Mouse (Mus musculus): ENCODE measurements at regions not wholly inside any gene's neighbourhood (a gene's known extent, or its start where the extent isn't known, plus 50 kb on each side); places are given as distances from the start of the nearest gene placed in this dataset.

DNA sequence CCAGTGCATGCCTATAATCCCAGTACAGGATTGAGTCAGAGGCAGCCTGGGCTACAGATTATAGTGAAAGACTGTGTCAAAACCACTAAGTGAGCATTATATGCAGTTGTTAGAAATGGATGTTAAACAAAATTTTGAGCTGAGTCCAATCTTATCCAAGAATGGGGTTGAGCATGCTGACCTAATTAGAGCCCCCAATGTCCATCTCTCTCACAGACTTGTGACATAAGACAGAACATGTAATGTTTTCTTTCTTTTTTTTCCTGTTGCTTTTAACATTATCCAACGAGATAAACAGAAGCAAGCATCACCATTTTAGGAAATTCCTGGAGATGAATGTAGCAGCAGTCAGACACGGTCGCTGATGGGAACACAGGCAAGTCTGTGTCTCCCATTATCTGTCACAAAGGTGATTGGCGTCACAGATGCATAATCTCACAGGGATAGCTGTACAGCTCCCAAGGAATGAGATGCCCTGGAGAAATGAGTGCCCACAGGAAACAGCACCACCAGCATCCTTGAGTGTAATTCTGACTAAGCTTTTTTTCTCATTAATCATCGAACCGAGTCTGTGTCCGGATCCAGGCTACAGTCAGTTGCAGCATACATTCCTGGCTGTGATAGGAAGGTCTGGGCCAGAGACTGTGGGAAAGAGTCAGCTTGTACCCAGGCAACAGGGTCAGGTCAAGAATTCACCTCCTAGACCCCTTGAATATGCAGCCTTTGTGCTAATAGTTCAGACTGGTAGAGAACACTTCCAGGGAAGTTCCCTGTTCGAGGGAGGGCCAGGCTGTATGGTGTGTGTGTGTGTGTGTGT, 154.5 kb downstream of the Gm19410 start:
- Histone ChIP-seq H3K27ac (ENCODE audit: insufficient read depth, low read length) (no peak overlapping the region), H3K4me3 (replicated peaks; ENCODE audit: insufficient read depth, low read depth, low read length) (no peak overlapping the region), H3K27me3 (ENCODE audit: control insufficient read depth, insufficient read depth, low read length) (no peaks in the 10 kb centered on the region), H3K4me1 (ENCODE audit: control insufficient read depth, insufficient read depth, low read length) (peaks cover 24% of the 10 kb centered on the region)
- WGBS, result 59% methylated on average over 8 of the region's 8 CpGs
- DNase-seq, result no peak
- TF ChIP-seq CTCF (IDR thresholded peaks at IDR 0.05; ENCODE audit: borderline replicate concordance, insufficient read depth, low read depth, low read length), result no peak
- TF ChIP-seq POLR2A (IDR thresholded peaks at IDR 0.05; ENCODE audit: borderline replicate concordance, insufficient read depth, low read length), result no peak

DNA sequence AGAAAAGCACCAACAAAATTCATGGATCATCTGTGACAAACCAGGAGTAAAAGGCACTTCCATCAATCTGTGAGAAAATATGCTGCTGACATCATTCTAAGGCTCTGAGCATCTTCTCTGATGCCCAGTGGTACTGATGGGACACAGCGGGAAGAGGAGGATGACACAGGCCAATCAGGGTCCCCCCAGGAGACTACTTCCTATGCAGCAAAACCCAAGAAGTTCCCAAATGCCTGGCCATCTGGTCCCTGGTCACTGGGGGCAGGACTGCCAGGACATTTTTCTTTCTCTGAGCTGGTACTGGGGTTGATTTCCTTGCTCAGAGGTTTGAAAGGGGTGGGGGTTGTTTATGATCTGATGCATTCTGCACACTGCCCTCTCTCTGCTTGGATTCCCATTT, 158.4 kb downstream of the Gm19410 start:
- Histone ChIP-seq H3K4me1 (ENCODE audit: control insufficient read depth, insufficient read depth, low read length) (peaks cover 29% of the 10 kb centered on the region), H3K27ac (ENCODE audit: insufficient read depth, low read length) (peak overlapping the region; percentile 62; the same call in 1 of the 2 replicates), H3K27me3 (ENCODE audit: control insufficient read depth, insufficient read depth, low read length) (no peaks in the 10 kb centered on the region), H3K4me3 (replicated peaks; ENCODE audit: insufficient read depth, low read depth, low read length) (no peak overlapping the region)
- peak; percentile 91 to 98 for DNase-seq
- TF ChIP-seq POLR2A (IDR thresholded peaks at IDR 0.05; ENCODE audit: borderline replicate concordance, insufficient read depth, low read length), result no peak
- no peak for TF ChIP-seq CTCF (IDR thresholded peaks at IDR 0.05; ENCODE audit: borderline replicate concordance, insufficient read depth, low read depth, low read length)
- 19% methylated on average over 1 of the region's 1 CpGs for WGBS

DNA sequence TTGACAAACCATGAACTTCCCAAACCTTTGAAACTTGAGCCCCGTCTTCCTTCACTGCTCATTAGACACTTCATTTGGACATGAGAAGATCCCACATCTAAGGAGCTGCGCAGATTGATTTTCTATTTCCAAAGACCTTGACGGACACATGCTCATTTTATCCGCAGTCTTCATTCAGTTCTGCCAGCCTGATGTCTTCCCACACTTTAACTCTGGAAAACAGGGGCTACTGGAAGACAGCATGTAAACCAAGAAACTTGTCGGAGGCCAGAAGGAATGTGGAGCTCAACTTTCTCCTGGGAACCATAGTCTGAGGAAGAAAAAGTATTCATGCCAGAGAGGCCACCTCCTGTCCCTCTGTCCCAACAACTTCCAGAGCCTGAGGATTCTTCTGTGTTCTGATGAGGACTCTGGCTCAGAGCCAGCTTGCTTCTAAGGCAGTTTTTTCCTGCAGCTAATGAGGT, 161.8 kb downstream of the Gm19410 start:
- peaks cover 23% of the 10 kb centered on the region for H3K4me1 ChIP-seq (ENCODE audit: control insufficient read depth, insufficient read depth, low read length)
- no peak overlapping the region for H3K27ac ChIP-seq (ENCODE audit: insufficient read depth, low read length)
- 90% methylated on average over 5 of the region's 5 CpGs for WGBS
- no peak overlapping the region for H3K4me3 ChIP-seq (replicated peaks; ENCODE audit: insufficient read depth, low read depth, low read length)
- TF ChIP-seq CTCF (IDR thresholded peaks at IDR 0.05; ENCODE audit: borderline replicate concordance, insufficient read depth, low read depth, low read length), result no peak
- TF ChIP-seq POLR2A (IDR thresholded peaks at IDR 0.05; ENCODE audit: borderline replicate concordance, insufficient read depth, low read length), result no peak
- DNase-seq, result peak in 1 of 2 experiments; percentile 31
- H3K27me3 ChIP-seq (ENCODE audit: control insufficient read depth, insufficient read depth, low read length), result no peaks in the 10 kb centered on the region

DNA sequence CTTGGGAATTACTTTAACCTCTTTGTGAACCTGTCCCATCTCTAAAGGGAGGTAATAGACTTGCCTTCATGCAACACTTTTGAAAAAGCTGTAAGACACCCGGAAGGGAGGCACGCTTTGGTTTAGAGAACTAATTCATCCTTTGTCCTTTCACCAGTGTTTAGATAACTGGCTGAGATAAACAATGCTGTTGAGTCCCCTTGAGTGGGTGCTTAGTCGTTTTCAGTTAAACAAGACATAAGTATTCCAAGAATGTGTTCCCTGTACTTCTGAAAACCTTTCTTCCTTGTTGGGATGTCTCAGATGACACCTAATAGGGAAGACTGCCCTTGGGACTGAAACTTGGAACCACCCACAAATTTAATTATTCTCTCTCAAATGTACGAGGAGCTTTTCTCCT, 164.7 kb downstream of the Gm19410 start:
- TF ChIP-seq CTCF (IDR thresholded peaks at IDR 0.05; ENCODE audit: borderline replicate concordance, insufficient read depth, low read depth, low read length) (no peak), POLR2A (IDR thresholded peaks at IDR 0.05; ENCODE audit: borderline replicate concordance, insufficient read depth, low read length) (no peak)
- DNase-seq, result no peak
- WGBS, result 72% methylated on average over 4 of the region's 4 CpGs
- Histone ChIP-seq H3K27me3 (ENCODE audit: control insufficient read depth, insufficient read depth, low read length) (no peaks in the 10 kb centered on the region), H3K27ac (ENCODE audit: insufficient read depth, low read length) (no peak overlapping the region), H3K4me3 (replicated peaks; ENCODE audit: insufficient read depth, low read depth, low read length) (no peak overlapping the region), H3K4me1 (ENCODE audit: control insufficient read depth, insufficient read depth, low read length) (peaks cover 25% of the 10 kb centered on the region; the same call in 1 of the 2 replicates)

DNA sequence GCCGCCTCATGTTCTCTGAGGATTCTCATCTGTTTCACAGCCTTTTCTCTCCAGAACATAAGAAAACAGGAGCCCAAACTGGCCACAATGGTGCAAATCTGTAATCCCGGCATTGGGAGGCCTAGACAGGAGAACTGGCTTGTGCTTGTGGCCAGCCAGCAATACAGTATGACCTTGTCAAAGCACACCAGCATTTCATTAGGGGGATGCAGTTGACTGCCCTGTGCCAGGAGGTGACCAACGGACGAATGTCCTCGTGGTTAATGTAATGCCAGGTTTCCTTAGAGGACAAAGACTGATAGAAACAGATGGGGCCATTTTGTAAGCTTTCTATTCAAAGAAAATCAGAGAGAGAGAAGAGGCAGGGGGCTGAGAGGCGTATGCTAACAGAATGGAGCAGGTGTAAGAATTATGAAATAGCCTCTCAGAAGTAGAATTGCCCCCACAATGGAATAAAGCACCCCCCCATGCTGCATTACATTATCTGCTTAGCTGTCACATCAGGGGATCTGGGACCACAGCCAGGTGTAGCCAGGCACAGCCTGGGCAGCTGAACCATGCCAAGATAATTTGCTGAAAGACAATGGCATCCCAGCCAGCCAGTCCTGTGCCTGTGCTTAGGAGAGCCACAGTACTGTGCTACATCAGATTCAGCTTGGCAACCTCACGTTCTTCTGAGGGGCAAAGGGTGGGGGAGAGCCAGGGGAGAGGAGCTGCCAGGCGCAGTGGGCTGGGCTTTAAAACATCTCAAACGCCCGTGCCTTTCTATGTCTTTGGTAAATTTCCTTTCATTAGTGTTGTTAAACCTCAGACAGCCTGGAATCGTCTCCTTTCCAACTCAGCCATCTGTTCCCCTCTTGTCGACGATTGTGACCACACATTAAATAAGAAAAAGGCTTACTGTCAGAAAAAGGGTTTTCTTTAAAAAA, 167.9 kb downstream of the Gm19410 start:
- peak overlapping the region; percentile 90 for H3K27ac ChIP-seq (ENCODE audit: insufficient read depth, low read length)
- WGBS, result 9% methylated on average over 13 of the region's 13 CpGs

DNA sequence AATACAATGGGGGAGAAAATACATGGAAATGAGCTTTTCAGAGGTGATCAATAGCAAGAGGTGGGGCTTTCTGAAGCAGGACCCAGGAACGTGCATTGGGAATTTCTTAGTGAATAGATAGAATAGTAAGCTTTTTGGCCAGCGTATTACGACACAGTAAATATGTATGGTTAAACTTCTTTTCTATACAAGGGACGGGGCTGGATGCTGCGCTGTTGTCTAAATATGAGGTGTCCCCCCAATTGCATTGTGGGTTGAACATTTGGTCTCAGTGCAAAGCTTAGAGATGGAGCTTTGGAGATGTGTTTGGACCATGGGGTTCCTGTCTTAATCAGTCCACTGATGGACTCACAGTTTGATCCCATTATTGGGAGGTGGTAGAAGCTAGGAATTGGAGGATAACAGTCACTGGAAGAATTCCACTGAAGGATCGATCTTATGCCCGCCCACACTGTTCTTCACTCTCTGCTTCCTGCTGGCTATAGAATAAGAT, 168.6 kb downstream of the Gm19410 start:
- H3K4me3 ChIP-seq (replicated peaks; ENCODE audit: insufficient read depth, low read depth, low read length), result no peak overlapping the region
- peak overlapping the region; percentile 83 for H3K27ac ChIP-seq (ENCODE audit: insufficient read depth, low read length)
- H3K27me3 ChIP-seq (ENCODE audit: control insufficient read depth, insufficient read depth, low read length), result no peaks in the 10 kb centered on the region
- WGBS, result 28% methylated on average over 7 of the region's 7 CpGs
- H3K4me1 ChIP-seq (ENCODE audit: control insufficient read depth, insufficient read depth, low read length), result peaks cover 22% of the 10 kb centered on the region; the same call in 1 of the 2 replicates
- DNase-seq, result peak in 1 of 2 experiments; percentile 53
- TF ChIP-seq CTCF (IDR thresholded peaks at IDR 0.05; ENCODE audit: borderline replicate concordance, insufficient read depth, low read depth, low read length) (no peak), POLR2A (IDR thresholded peaks at IDR 0.05; ENCODE audit: borderline replicate concordance, insufficient read depth, low read length) (no peak)

More for the DNA sequence above, 167.9 kb downstream of the Gm19410 start:
- peak; percentile 97 to 99 for DNase-seq
- TF ChIP-seq CTCF (IDR thresholded peaks at IDR 0.05; ENCODE audit: borderline replicate concordance, insufficient read depth, low read depth, low read length), result no peak
- peak; percentile 38; the same call in 1 of the 2 replicates for TF ChIP-seq POLR2A (IDR thresholded peaks at IDR 0.05; ENCODE audit: borderline replicate concordance, insufficient read depth, low read length)
- Histone ChIP-seq H3K4me1 (ENCODE audit: control insufficient read depth, insufficient read depth, low read length) (peaks cover 22% of the 10 kb centered on the region; the same call in 1 of the 2 replicates), H3K4me3 (replicated peaks; ENCODE audit: insufficient read depth, low read depth, low read length) (peak overlapping the region; percentile 3), H3K27me3 (ENCODE audit: control insufficient read depth, insufficient read depth, low read length) (no peaks in the 10 kb centered on the region)

DNA sequence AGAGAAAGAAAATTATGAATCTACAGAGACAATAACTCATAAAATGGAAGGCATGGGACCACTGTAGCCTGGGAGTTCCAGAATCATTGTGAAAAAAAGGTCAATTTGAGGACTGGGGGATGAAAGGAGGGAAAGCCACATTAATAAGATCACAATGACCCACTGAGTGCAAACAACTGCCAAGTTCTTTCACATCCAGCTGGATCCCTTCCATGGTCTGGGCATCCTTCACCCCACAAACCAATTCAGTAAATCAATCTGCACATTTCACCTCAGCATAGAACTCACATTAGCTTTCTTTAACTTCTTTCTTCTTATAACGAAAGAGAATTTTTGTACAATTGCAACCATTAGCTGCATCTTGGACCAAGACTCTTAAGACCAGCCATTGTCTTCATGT, 169.4 kb downstream of the Gm19410 start:
- H3K27me3 ChIP-seq (ENCODE audit: control insufficient read depth, insufficient read depth, low read length), result no peaks in the 10 kb centered on the region
- 50% methylated on average over 1 of the region's 1 CpGs for WGBS
- peak; percentile 56 to 75 for DNase-seq

More for the DNA sequence above, 169.4 kb downstream of the Gm19410 start:
- Histone ChIP-seq H3K4me3 (replicated peaks; ENCODE audit: insufficient read depth, low read depth, low read length) (no peak overlapping the region), H3K27ac (ENCODE audit: insufficient read depth, low read length) (no peak overlapping the region), H3K4me1 (ENCODE audit: control insufficient read depth, insufficient read depth, low read length) (peaks cover 22% of the 10 kb centered on the region; the same call in 1 of the 2 replicates)
- TF ChIP-seq POLR2A (IDR thresholded peaks at IDR 0.05; ENCODE audit: borderline replicate concordance, insufficient read depth, low read length) (no peak), CTCF (IDR thresholded peaks at IDR 0.05; ENCODE audit: borderline replicate concordance, insufficient read depth, low read depth, low read length) (no peak)
